Mouse (Mus musculus) limb, embryonic 15.5 days (tissue): ENCODE measurements around the gene Camkmt. TPM values are rescaled to one million over a fixed set of nuclear protein-coding genes. Genes with fewer than 3 reads are reported as not detected.

ENCODE experiments used
- ATAC-seq: fragments of 200-750 bp; cut with Nextera tagmentation; 2 replicates; pipeline ENCODE4 v1.8.0; 2017; ENCODE audit warnings: low read depth, moderate TSS enrichment; ENCODE audit not compliant: insufficient number of reproducible peaks, low FRiP score, low TSS enrichment
- H3K27ac ChIP-seq: fragments of 300-500 bp; sonication (generic); 2 replicates; pipeline ENCODE4 v1.5.1; 2015; ENCODE audit warnings: moderate library complexity, mild to moderate bottlenecking, inconsistent platforms
- H3K27me3 ChIP-seq: fragments of 300-500 bp; sonication (generic); 2 replicates; pipeline ENCODE4 v1.6.1; 2015; ENCODE audit warnings: inconsistent platforms
- H3K36me3 ChIP-seq: fragments of 300-500 bp; sonication (generic); 2 replicates; pipeline ENCODE4 v1.6.1; 2015; ENCODE audit warnings: inconsistent platforms
- H3K4me1 ChIP-seq: fragments of 300-500 bp; sonication (generic); 2 replicates; pipeline ENCODE4 v1.6.1; 2015; ENCODE audit warnings: inconsistent platforms
- H3K4me2 ChIP-seq: fragments of 300-500 bp; sonication (generic); 2 replicates; pipeline ENCODE4 v1.6.1; 2015; ENCODE audit warnings: mild to moderate bottlenecking, inconsistent platforms
- H3K4me3 ChIP-seq: fragments of 300-500 bp; sonication (generic); 2 replicates; pipeline ENCODE4 v1.5.1; 2015; ENCODE audit warnings: mild to moderate bottlenecking, inconsistent platforms
- H3K9ac ChIP-seq: fragments of 300-500 bp; sonication (generic); 2 replicates; pipeline ENCODE4 v1.6.1; 2015; ENCODE audit warnings: inconsistent platforms
- H3K9me3 ChIP-seq: fragments of 300-500 bp; sonication (generic); 2 replicates; pipeline ENCODE4 v1.6.1; 2016; ENCODE audit warnings: inconsistent platforms
- WGBS: fragments of 180-500 bp; shearing (Covaris S2); methylation state at CpG from one replicate; pipeline ENCODE4 v1.1.7; 2015; 5-methylcytosine and 5-hydroxymethylcytosine counted together
- polyA plus RNA-seq: library from polyadenylated mRNA; unstranded; fragments of >200 nt; fragmentation: Nextera tagmentation; extraction: Ambion mirVana; gene quantifications from 2 replicates; pipeline ENCODE4 v1.2.1, GENCODE M21; 2015

The Camkmt gene
- polyA plus RNA-seq, 1 experiment from 2014 or later = 12.3 TPM

GRCm38 (mm10) chr17:85091762-85092161, 1.4 kb downstream of the Camkmt start:
- Histone ChIP-seq H3K36me3 (no peaks in the 10 kb centered on the region), H3K27ac (no peak overlapping the region), H3K4me2 (no peak overlapping the region), H3K9ac (no peak overlapping the region), H3K9me3 (no peaks in the 10 kb centered on the region), H3K4me3 (peak overlapping the region; percentile 95; the same call in 1 of the 2 replicates), H3K27me3 (no peaks in the 10 kb centered on the region), H3K4me1 (peaks cover 9% of the 10 kb centered on the region)
- no peak for ATAC-seq
- 91% methylated on average over 6 of the region's 6 CpGs for WGBS

GRCm38 (mm10) chr17:85096396-85096795, 6.0 kb downstream of the Camkmt start:
- Histone ChIP-seq H3K4me1 (peaks cover 1% of the 10 kb centered on the region), H3K27me3 (no peaks in the 10 kb centered on the region), H3K9ac (no peak overlapping the region), H3K4me3 (no peak overlapping the region), H3K9me3 (no peaks in the 10 kb centered on the region), H3K27ac (no peak overlapping the region), H3K4me2 (no peak overlapping the region), H3K36me3 (peaks cover 21% of the 10 kb centered on the region)
- WGBS = 91% methylated on average over 3 of the region's 3 CpGs
- no peak for ATAC-seq

GRCm38 (mm10) chr17:85098677-85099323, 8.4 kb downstream of the Camkmt start:
- no peaks in the 10 kb centered on the region for H3K4me1 ChIP-seq
- no peak overlapping the region for H3K4me3 ChIP-seq
- 91% methylated on average over 7 of the region's 7 CpGs for WGBS
- H3K9ac ChIP-seq = no peak overlapping the region
- ATAC-seq = no peak
- H3K9me3 ChIP-seq = no peaks in the 10 kb centered on the region
- no peaks in the 10 kb centered on the region for H3K27me3 ChIP-seq
- H3K27ac ChIP-seq = no peak overlapping the region
- H3K4me2 ChIP-seq = no peak overlapping the region
- peaks cover 21% of the 10 kb centered on the region for H3K36me3 ChIP-seq

- no peak overlapping the region for H3K27ac ChIP-seq
- no peak overlapping the region for H3K4me2 ChIP-seq
- no peak overlapping the region for H3K9ac ChIP-seq
- H3K4me3 ChIP-seq = no peak overlapping the region
- ATAC-seq = no peak
- H3K9me3 ChIP-seq = no peaks in the 10 kb centered on the region
- 74% methylated on average over 3 of the region's 3 CpGs for WGBS
- no peaks in the 10 kb centered on the region for H3K4me1 ChIP-seq
- H3K27me3 ChIP-seq = no peaks in the 10 kb centered on the region
- peaks cover 21% of the 10 kb centered on the region for H3K36me3 ChIP-seq
These were observed 9.9 kb downstream of the Camkmt start for GRCm38 (mm10) chr17:85100232-85100631.

- no peaks in the 10 kb centered on the region for H3K4me1 ChIP-seq
- no peak overlapping the region for H3K9ac ChIP-seq
- no peak for ATAC-seq
- H3K27ac ChIP-seq = no peak overlapping the region
- H3K27me3 ChIP-seq = no peaks in the 10 kb centered on the region
- H3K36me3 ChIP-seq = peaks cover 21% of the 10 kb centered on the region
- H3K4me2 ChIP-seq = no peak overlapping the region
- no peaks in the 10 kb centered on the region for H3K9me3 ChIP-seq
- 85% methylated on average over 7 of the region's 7 CpGs for WGBS
- no peak overlapping the region for H3K4me3 ChIP-seq
These were observed 11.4 kb downstream of the Camkmt start for GRCm38 (mm10) chr17:85101751-85102150.

GRCm38 (mm10) chr17:85103310-85103709, 13.0 kb downstream of the Camkmt start:
- H3K4me1 ChIP-seq = no peaks in the 10 kb centered on the region
- no peaks in the 10 kb centered on the region for H3K27me3 ChIP-seq
- WGBS = 38% methylated on average over 2 of the region's 2 CpGs
- peaks cover 9% of the 10 kb centered on the region for H3K36me3 ChIP-seq
- no peak for ATAC-seq
- no peak overlapping the region for H3K9ac ChIP-seq
- no peak overlapping the region for H3K4me2 ChIP-seq
- H3K9me3 ChIP-seq = no peaks in the 10 kb centered on the region
- no peak overlapping the region for H3K27ac ChIP-seq
- H3K4me3 ChIP-seq = no peak overlapping the region

GRCm38 (mm10) chr17:85110640-85111039, 20.3 kb downstream of the Camkmt start:
- no peaks in the 10 kb centered on the region for H3K9me3 ChIP-seq
- no peak overlapping the region for H3K27ac ChIP-seq
- no peak overlapping the region for H3K9ac ChIP-seq
- 96% methylated on average over 1 of the region's 1 CpGs for WGBS
- ATAC-seq = no peak
- H3K4me3 ChIP-seq = no peak overlapping the region
- no peaks in the 10 kb centered on the region for H3K4me1 ChIP-seq
- H3K36me3 ChIP-seq = no peaks in the 10 kb centered on the region
- H3K4me2 ChIP-seq = no peak overlapping the region
- H3K27me3 ChIP-seq = no peaks in the 10 kb centered on the region

GRCm38 (mm10) chr17:85113441-85113840, 23.1 kb downstream of the Camkmt start:
- H3K9me3 ChIP-seq = no peaks in the 10 kb centered on the region
- no peaks in the 10 kb centered on the region for H3K36me3 ChIP-seq
- no peak overlapping the region for H3K27ac ChIP-seq
- ATAC-seq = no peak
- no peak overlapping the region for H3K9ac ChIP-seq
- no peaks in the 10 kb centered on the region for H3K27me3 ChIP-seq
- no peaks in the 10 kb centered on the region for H3K4me1 ChIP-seq
- H3K4me2 ChIP-seq = no peak overlapping the region
- H3K4me3 ChIP-seq = no peak overlapping the region
- WGBS = 82% methylated on average over 8 of the region's 8 CpGs

GRCm38 (mm10) chr17:85116643-85117042, 26.3 kb downstream of the Camkmt start:
- H3K27ac ChIP-seq = no peak overlapping the region
- H3K36me3 ChIP-seq = no peaks in the 10 kb centered on the region
- ATAC-seq = no peak
- H3K4me1 ChIP-seq = no peaks in the 10 kb centered on the region
- H3K27me3 ChIP-seq = no peaks in the 10 kb centered on the region
- H3K4me3 ChIP-seq = no peak overlapping the region
- no peaks in the 10 kb centered on the region for H3K9me3 ChIP-seq
- no peak overlapping the region for H3K4me2 ChIP-seq
- WGBS = 25% methylated on average over 4 of the region's 4 CpGs
- H3K9ac ChIP-seq = no peak overlapping the region

- Histone ChIP-seq H3K4me2 (no peak overlapping the region), H3K4me1 (no peaks in the 10 kb centered on the region), H3K27me3 (no peaks in the 10 kb centered on the region), H3K9me3 (no peaks in the 10 kb centered on the region), H3K4me3 (no peak overlapping the region), H3K36me3 (no peaks in the 10 kb centered on the region), H3K27ac (no peak overlapping the region), H3K9ac (no peak overlapping the region)
- no peak for ATAC-seq
- WGBS = 86% methylated on average over 1 of the region's 1 CpGs
These were observed 48.0 kb downstream of the Camkmt start for GRCm38 (mm10) chr17:85138393-85138792.

- Histone ChIP-seq H3K4me1 (no peaks in the 10 kb centered on the region), H3K27ac (no peak overlapping the region), H3K4me3 (no peak overlapping the region), H3K9ac (no peak overlapping the region), H3K27me3 (no peaks in the 10 kb centered on the region), H3K4me2 (no peak overlapping the region), H3K9me3 (no peaks in the 10 kb centered on the region), H3K36me3 (no peaks in the 10 kb centered on the region)
- no peak for ATAC-seq
- WGBS = 41% methylated on average over 3 of the region's 3 CpGs
These were observed 51.3 kb downstream of the Camkmt start for GRCm38 (mm10) chr17:85141621-85142020.

GRCm38 (mm10) chr17:85142495-85143111, 52.3 kb downstream of the Camkmt start:
- WGBS = 42% methylated on average over 5 of the region's 5 CpGs

More at GRCm38 (mm10) chr17:85142495-85143111, 52.3 kb downstream of the Camkmt start:
- no peak overlapping the region for H3K9ac ChIP-seq
- H3K27me3 ChIP-seq = no peaks in the 10 kb centered on the region
- no peak overlapping the region for H3K4me3 ChIP-seq
- ATAC-seq = no peak
- H3K27ac ChIP-seq = no peak overlapping the region
- H3K4me2 ChIP-seq = no peak overlapping the region
- H3K9me3 ChIP-seq = no peaks in the 10 kb centered on the region
- H3K4me1 ChIP-seq = no peaks in the 10 kb centered on the region
- no peaks in the 10 kb centered on the region for H3K36me3 ChIP-seq
